Mouse (Mus musculus) forebrain, embryonic 14.5 days (tissue): ENCODE measurements around the gene Las1l. TPM values are rescaled to one million over a fixed set of nuclear protein-coding genes. Genes with fewer than 3 reads are reported as not detected.
A peak's percentile ranks its signal among the peaks of the same experiment; 100 is the strongest.
"Not testable (repeated sequence)": the region's sequence is repeated elsewhere in the genome, so short reads cannot be mapped to it uniquely, and the experiment has no call there.

Source experiments
- ATAC-seq: fragments of 200-750 bp; cut with Nextera tagmentation; 2 replicates; pipeline ENCODE4 v1.8.0; 2017; ENCODE audit warnings: mild to moderate bottlenecking, moderate library complexity
- DNase-seq: peaks from one replicate; pipeline ENCODE4 v3.0.0-alpha.2; 2015; ENCODE audit warnings: low spot score
- H3K27ac ChIP-seq: fragments of 300-500 bp; sonication (generic); 2 replicates; pipeline ENCODE4 v1.5.1; 2014; ENCODE audit warnings: low read depth, mild to moderate bottlenecking, control low read depth, low read length, moderate library complexity
- H3K27me3 ChIP-seq: fragments of 300-500 bp; sonication (generic); replicated peaks from 2 replicates; pipeline ENCODE4 v1.6.1; 2014; ENCODE audit warnings: low read length, control low read depth, mixed read lengths; ENCODE audit not compliant: control insufficient read depth, insufficient read depth
- H3K36me3 ChIP-seq: fragments of 300-500 bp; sonication (generic); 2 replicates; pipeline ENCODE4 v1.6.1; 2014; ENCODE audit warnings: low read length, control low read depth; ENCODE audit not compliant: control insufficient read depth, insufficient read depth
- H3K4me1 ChIP-seq: fragments of 300-500 bp; sonication (generic); 2 replicates; pipeline ENCODE4 v1.6.1; 2014; ENCODE audit warnings: antibody characterized with exemption, low read length, control low read depth; ENCODE audit not compliant: control insufficient read depth, insufficient read depth
- H3K4me2 ChIP-seq: fragments of 300-500 bp; sonication (generic); 2 replicates; pipeline ENCODE4 v1.6.1; 2014; ENCODE audit warnings: mild to moderate bottlenecking, control low read depth, low read length
- H3K4me3 ChIP-seq: fragments of 300-500 bp; sonication (generic); 2 replicates; pipeline ENCODE4 v1.5.1; 2014; ENCODE audit warnings: low read depth, low read length, control low read depth
- H3K9ac ChIP-seq: fragments of 300-500 bp; sonication (generic); 2 replicates; pipeline ENCODE4 v1.6.1; 2014; ENCODE audit warnings: mild to moderate bottlenecking, low read length, control low read depth, moderate library complexity
- H3K9me3 ChIP-seq: fragments of 300-500 bp; sonication (generic); replicated peaks from 2 replicates; pipeline ENCODE4 v1.6.1; 2016; ENCODE audit warnings: low read length, control low read depth, mixed read lengths; ENCODE audit not compliant: control insufficient read depth
- WGBS: fragments of 180-500 bp; shearing (Covaris S2); extraction: QIAGEN DNeasy Blood & Tissue Kit; methylation state at CpG from one replicate; pipeline ENCODE4 v1.1.7; 2014; 5-methylcytosine and 5-hydroxymethylcytosine counted together
- polyA plus RNA-seq: library from polyadenylated mRNA; unstranded; fragments of >200 nt; fragmentation: Nextera tagmentation; extraction: Ambion mirVana; gene quantifications from 2 replicates; pipeline ENCODE4 v1.2.1, GENCODE M21; 2014

Las1l gene
- polyA plus RNA-seq, 1 experiment from 2014 or later: 27.6 TPM

GRCm38 (mm10) chrX:95963366-95963765 lies 6.6 kb upstream of the Las1l start:
- Histone ChIP-seq H3K9ac (no peak overlapping the region), H3K27me3 (no peaks in the 10 kb centered on the region), H3K27ac (no peak overlapping the region), H3K4me3 (no peak overlapping the region), H3K4me2 (no peak overlapping the region), H3K36me3 (no peaks in the 10 kb centered on the region), H3K9me3 (no peaks in the 10 kb centered on the region), H3K4me1 (no peaks in the 10 kb centered on the region)
- 83% methylated on average over 2 of the region's 2 CpGs for WGBS
- ATAC-seq (no peak), DNase-seq (no peak)

GRCm38 (mm10) chrX:95957461-95957860 lies 699 bp upstream of the Las1l start:
- not testable (repeated sequence) for H3K36me3 ChIP-seq, ATAC-seq, H3K4me1 ChIP-seq, H3K27ac ChIP-seq, H3K9me3 ChIP-seq, H3K27me3 ChIP-seq
- H3K4me3 ChIP-seq: peak overlapping the region; percentile 17; the same call in 1 of the 2 replicates
- H3K4me2 ChIP-seq: peak overlapping the region; percentile 48
- WGBS: 53% methylated on average over 11 of the region's 11 CpGs
- DNase-seq: peak; percentile 1
- 0 out of 2 replicates have a peak overlapping the region, but pooled peaks have one; percentile 13 for H3K9ac ChIP-seq

GRCm38 (mm10) chrX:95950776-95951175 lies 6.0 kb downstream of the Las1l start:
- Histone ChIP-seq H3K27me3 (no peaks in the 10 kb centered on the region), H3K4me3 (no peak overlapping the region), H3K4me2 (no peak overlapping the region), H3K27ac (no peak overlapping the region), H3K9me3 (no peaks in the 10 kb centered on the region), H3K36me3 (peaks cover 19% of the 10 kb centered on the region), H3K9ac (no peak overlapping the region), H3K4me1 (no peaks in the 10 kb centered on the region)
- DNase-seq: peak; percentile 56
- whole genome bisulfite sequencing: 45% methylated on average over 3 of the region's 3 CpGs
- no peak for ATAC-seq

DNA sequence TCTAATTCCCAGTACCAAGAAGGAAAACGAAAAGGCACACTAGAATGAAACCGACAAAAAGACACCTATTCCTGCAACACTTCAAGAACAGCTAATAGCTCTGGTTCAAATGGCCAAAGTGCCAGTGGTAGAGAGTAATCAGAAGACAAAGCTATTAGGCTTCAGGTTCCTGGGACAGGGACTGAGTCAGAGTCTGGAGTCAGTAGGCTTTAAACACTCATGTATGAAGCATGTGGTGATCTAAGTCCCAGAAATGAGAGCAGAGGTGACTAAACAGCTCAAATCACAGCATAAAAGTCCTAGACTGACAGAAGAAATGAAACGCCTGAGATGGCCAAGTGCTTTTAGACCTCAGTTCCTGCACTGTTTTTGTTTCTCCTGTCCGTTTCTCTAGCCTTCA lies 8.6 kb downstream of the Las1l start:
- Histone ChIP-seq H3K4me3 (no peak overlapping the region), H3K27me3 (no peaks in the 10 kb centered on the region), H3K27ac (no peak overlapping the region), H3K4me1 (no peaks in the 10 kb centered on the region), H3K9ac (no peak overlapping the region), H3K9me3 (no peaks in the 10 kb centered on the region), H3K4me2 (no peak overlapping the region), H3K36me3 (peaks cover 25% of the 10 kb centered on the region)
- no peak for ATAC-seq
- no peak for DNase-seq
- WGBS: 89% methylated on average over 4 of the region's 4 CpGs

DNA sequence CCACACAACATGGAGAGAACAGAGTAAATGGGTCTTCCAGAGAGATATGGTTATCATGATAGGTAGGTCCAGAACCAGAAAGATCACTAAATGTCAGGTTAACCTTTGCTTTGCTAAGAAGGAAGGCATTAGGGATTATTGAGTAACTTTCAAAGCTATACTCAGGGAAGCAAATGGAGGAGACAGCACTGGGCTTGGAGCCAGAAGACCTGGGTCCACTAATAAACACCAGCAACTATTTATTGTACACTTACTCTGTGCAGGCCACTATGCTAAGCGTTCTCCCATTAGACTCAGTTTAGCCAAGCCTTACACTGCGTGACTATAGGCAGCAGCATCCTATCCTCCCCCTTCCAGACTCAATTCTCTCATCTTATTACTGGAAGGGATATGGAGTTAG lies 11.3 kb downstream of the Las1l start:
- WGBS: 91% methylated on average over 2 of the region's 2 CpGs
- no peak overlapping the region for H3K27ac ChIP-seq
- H3K9ac ChIP-seq: no peak overlapping the region

DNA sequence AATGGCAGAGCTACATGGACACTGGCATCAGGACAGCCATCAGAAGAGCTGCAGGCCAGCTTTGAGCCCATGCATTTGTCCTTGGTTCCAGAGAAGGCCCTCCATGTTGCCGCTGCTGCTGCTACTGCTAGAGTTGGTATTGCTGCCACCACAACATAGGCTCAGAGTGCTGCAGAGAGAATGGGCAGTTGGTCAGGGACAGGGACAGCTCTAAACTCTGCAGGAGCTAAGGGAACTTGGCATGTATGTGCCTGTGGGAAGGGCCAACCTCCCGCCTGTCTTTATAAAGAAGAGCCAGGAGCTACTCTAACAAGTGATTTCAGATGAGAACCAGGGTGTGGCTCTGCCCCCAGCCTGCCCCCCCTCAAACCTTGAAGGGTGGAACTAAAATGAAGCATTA lies 21.3 kb downstream of the Las1l start:
- peaks cover 25% of the 10 kb centered on the region; the same call in 1 of the 2 replicates for H3K36me3 ChIP-seq
- no peak overlapping the region for H3K4me2 ChIP-seq
- H3K9ac ChIP-seq: no peak overlapping the region
- no peaks in the 10 kb centered on the region for H3K27me3 ChIP-seq
- DNase-seq: no peak
- ATAC-seq: no peak
- H3K4me1 ChIP-seq: no peaks in the 10 kb centered on the region
- 96% methylated on average over 2 of the region's 2 CpGs for WGBS
- no peaks in the 10 kb centered on the region for H3K9me3 ChIP-seq
- H3K27ac ChIP-seq: no peak overlapping the region
- H3K4me3 ChIP-seq: no peak overlapping the region

More for the DNA sequence above, 11.3 kb downstream of the Las1l start:
- Histone ChIP-seq H3K36me3 (peaks cover 29% of the 10 kb centered on the region), H3K4me1 (no peaks in the 10 kb centered on the region), H3K4me3 (no peak overlapping the region), H3K4me2 (no peak overlapping the region), H3K9me3 (no peaks in the 10 kb centered on the region), H3K27me3 (no peaks in the 10 kb centered on the region)
- DNase-seq (no peak), ATAC-seq (no peak)

DNA sequence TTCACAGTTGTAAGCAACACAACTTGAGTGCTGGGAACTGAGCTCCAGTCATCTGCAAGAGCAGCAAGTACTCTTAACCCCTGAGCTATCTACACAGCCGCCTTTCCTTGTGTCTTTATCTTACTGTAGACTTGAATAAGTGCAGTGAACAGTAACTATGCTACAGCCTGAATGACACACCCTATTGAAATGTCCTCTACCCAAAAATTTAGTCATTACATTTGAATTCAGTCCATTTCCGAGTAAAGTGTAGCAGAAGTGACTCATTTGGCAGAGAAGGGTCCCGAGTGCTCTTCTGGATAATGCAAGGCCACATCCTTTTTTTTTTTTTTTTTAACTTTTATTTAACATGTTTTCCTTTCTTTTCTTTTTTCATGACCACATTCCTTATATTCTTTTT lies 54.0 kb downstream of the Las1l start:
- Histone ChIP-seq H3K9me3 (no peaks in the 10 kb centered on the region), H3K27ac (no peak overlapping the region), H3K9ac (no peak overlapping the region), H3K4me3 (no peak overlapping the region), H3K36me3 (no peaks in the 10 kb centered on the region), H3K4me1 (no peaks in the 10 kb centered on the region), H3K27me3 (no peaks in the 10 kb centered on the region), H3K4me2 (no peak overlapping the region)
- ATAC-seq (no peak), DNase-seq (no peak)
- WGBS: 86% methylated on average over 3 of the region's 3 CpGs

Other genes with a start within 250 kb of the Las1l start
- gene Zc3h12b, start 245.3 kb downstream of the Las1l start, polyA plus RNA-seq: 1.9 and 2.6 TPM in 2 replicates
- gene Msn, start 139.1 kb upstream of the Las1l start, polyA plus RNA-seq: 39.5 and 45.1 TPM in 2 replicates